Mouse (Mus musculus) G1E (cell line): ENCODE data around the gene Ptpa. TPM values are rescaled to one million over a fixed set of nuclear protein-coding genes. Genes with fewer than 3 reads are reported as not detected.
A peak's percentile ranks its signal among the peaks of the same experiment; 100 is the strongest.

Source experiments
- ATAC-seq: 2 replicates; pipeline ENCODE4 v1.8.0; 2016; ENCODE audit warnings: mild to moderate bottlenecking; ENCODE audit not compliant: insufficient number of reproducible peaks, poor library complexity, low FRiP score, severe bottlenecking; ENCODE audit errors: extremely low read depth
- DNase-seq: peaks from one replicate; pipeline ENCODE4 v3.0.0; 2012; ENCODE audit warnings: low spot score
- H3K27me3 ChIP-seq: 2 replicates; pipeline ENCODE4 v1.6.1; 2012; ENCODE audit warnings: mild to moderate bottlenecking, low read length, inconsistent platforms; ENCODE audit not compliant: insufficient read depth
- H3K36me3 ChIP-seq: replicated peaks from 2 replicates; pipeline ENCODE3; 2012; ENCODE audit warnings: mild to moderate bottlenecking, inconsistent platforms
- H3K4me1 ChIP-seq: 2 replicates; pipeline ENCODE4 v1.6.1; 2012; ENCODE audit warnings: low read depth, low read length, inconsistent platforms, mixed read lengths; ENCODE audit not compliant: insufficient read depth
- H3K4me3 ChIP-seq: 2 replicates; pipeline ENCODE4 v1.5.1; 2012; ENCODE audit warnings: low read depth, mild to moderate bottlenecking, inconsistent platforms, low read length, moderate library complexity, mixed read lengths
- H3K9me3 ChIP-seq: replicated peaks from 2 replicates; pipeline ENCODE4 v1.6.1; 2012; ENCODE audit warnings: inconsistent platforms
- CTCF ChIP-seq: IDR thresholded peaks from 2 replicates; pipeline ENCODE4 v1.5.1; 2012; ENCODE audit warnings: low read depth, low read length, inconsistent platforms, mixed read lengths
- GATA1 ChIP-seq: IDR thresholded peaks from 2 replicates; pipeline ENCODE4 v1.6.1; 2012; ENCODE audit warnings: borderline replicate concordance, low read length, inconsistent platforms, mixed read lengths
- GATA2 ChIP-seq: IDR thresholded peaks from 2 replicates; pipeline ENCODE4 v1.6.1; 2012; ENCODE audit warnings: low read depth, low read length, inconsistent platforms, borderline replicate concordance
- POLR2AphosphoS5 ChIP-seq: IDR thresholded peaks from 2 replicates; pipeline ENCODE4 v1.6.1; 2012; ENCODE audit warnings: low read depth, low read length, inconsistent platforms; ENCODE audit not compliant: insufficient replicate concordance
- TAL1 ChIP-seq: conservative IDR thresholded peaks from 2 replicates; pipeline ENCODE4 v1.6.1; 2012; ENCODE audit warnings: low read depth, low read length, inconsistent platforms, mixed read lengths
- polyA plus RNA-seq: library from polyadenylated mRNA; stranded (reverse); fragments of >175 nt; gene quantifications from 2 replicates; pipeline ENCODE4 v1.2.3, GENCODE M21; 2012
- total RNA-seq, 2 experiments: library from RNA; stranded (forward) in 1 of 2; stranded (reverse) in 1 of 2; fragments of 200-1000 nt in 1 of 2; fragments of >200 nt in 1 of 2; fragmentation: Nextera tagmentation in 1 of 2; gene quantifications; 2 replicates each; pipeline ENCODE4 v1.2.3; 2014 to 2017

Ptpa gene
- total and polyA plus RNA-seq, 3 experiments, result 81.5 to 583 (median 106) TPM

DNA sequence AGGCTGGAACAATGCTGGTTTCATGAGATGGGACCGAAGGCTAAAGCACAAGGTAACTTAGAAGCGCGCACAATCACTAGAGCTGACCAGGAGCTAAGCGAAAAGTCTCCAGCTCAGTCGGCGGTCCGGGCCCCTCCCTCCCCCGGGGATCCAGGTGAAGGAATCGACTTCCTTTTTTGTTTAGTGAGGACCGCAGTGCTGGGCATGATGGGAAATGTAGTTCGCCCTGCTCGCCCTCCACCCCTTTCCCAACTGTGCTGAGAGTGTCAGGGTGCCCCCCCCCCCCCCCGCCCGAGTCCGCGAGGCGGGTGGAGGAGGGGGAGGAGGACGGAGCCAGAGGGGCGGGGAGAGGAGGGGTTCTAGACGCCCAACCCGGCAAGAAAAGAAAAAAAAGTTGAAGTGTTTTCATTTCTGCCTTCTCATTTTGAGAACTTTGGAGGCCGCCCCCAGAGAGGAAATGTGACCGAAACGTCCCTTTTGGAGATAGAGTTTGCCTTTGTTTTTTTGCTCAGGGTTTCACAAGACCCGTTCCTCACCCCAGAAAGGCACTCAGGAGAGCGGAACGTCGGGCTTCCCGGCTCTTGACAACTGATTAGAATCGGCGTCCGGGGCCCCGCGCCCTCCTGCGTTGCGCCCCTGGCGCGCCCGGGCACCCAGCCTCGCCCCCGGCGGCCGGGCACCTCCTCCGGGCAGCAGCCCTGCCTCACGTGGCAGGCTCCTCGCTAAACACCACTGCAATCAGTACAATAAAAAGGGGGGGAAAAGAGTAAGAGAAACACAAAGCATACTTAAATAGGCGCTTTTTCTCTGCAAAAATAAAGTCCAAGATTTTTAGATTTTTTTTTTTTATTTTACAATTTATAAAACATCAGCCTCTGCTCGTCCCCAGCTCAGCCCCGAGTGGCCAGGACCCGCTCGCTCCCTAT is 56.2 kb downstream of the Ptpa start:
- Histone ChIP-seq H3K27me3 (peaks cover 78% of the 10 kb centered on the region), H3K9me3 (peaks cover 17% of the 10 kb centered on the region), H3K4me3 (peak overlapping the region; percentile 54; the same call in 1 of the 2 replicates), H3K36me3 (no peaks in the 10 kb centered on the region), H3K4me1 (peaks cover 23% of the 10 kb centered on the region)
- TF ChIP-seq CTCF (no peak), TAL1 (no peak), GATA1 (no peak)
- ATAC-seq (no peak), DNase-seq (peak; percentile 64)

DNA sequence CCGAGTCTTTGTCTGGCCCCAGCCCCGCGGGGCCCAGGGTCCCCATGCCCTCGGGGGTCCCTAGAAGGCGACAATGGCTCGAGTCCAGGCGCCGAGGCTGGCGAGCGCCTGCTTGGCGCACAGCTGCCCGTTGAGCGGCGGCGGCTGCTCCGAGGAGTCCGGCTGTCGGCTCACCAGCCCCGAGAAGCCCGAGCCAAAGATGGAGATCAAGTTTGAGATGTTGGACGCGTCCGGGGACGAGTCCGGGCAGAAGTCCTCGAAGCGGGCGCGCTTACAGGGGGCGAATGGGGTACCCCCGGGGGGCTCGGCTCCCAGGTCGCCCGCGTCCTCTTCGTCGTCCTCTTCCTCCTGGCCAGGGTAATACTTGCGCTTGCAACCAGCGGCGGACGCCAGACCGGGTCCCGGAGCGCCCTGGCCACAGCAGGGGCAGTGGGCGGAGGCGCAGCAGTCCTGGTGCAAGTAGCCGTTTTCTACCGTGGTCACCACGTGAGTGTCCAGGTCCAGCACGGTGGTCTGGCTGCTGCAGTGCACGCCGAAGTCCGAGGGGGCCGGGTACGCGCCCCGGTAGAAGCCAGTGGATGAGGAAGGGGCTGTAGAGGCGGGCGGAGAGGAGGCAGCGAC is 57.0 kb downstream of the Ptpa start:
- no peak for TF ChIP-seq CTCF
- TF ChIP-seq GATA1, result no peak
- no peak for TF ChIP-seq GATA2
- TF ChIP-seq POLR2AphosphoS5, result no peak
- TF ChIP-seq TAL1, result no peak
- Histone ChIP-seq H3K4me3 (no peak overlapping the region; the same call in 1 of the 2 replicates), H3K9me3 (peaks cover 17% of the 10 kb centered on the region), H3K27me3 (peaks cover 76% of the 10 kb centered on the region), H3K4me1 (peaks cover 23% of the 10 kb centered on the region), H3K36me3 (no peaks in the 10 kb centered on the region)
- DNase-seq (no peak), ATAC-seq (no peak)

DNA sequence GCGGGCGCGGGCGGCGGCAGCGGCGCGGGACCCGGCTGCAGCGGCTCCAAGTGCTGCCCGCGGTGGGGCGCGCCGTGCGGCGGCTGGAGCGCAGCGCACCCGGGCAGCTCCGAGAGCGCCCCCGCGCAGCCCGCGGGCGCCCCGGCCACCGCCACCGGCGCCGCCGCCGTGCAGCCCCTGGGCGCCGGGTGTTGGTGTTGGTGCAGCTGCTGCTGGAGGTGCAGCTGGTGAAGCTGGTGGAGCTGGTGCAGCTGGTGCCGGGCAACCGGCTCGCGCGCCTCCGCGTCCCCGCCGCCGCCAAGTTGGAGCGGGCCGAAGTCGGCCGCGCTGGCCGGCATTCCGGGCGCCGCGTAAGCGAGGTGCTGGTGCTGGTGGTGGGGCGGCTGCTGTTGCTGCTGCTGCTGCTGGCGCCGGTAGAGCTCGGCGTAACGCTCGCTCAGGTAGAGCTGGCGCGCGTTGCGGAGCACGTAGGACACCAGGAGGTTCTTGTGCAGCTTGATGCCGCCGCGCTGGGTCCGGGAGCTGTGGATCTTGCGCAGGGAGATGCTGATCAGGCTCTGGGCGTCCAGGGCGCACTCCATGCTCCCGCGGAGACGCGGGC is 57.7 kb downstream of the Ptpa start:
- ATAC-seq (no peak), DNase-seq (no peak)
- Histone ChIP-seq H3K4me1 (peaks cover 23% of the 10 kb centered on the region), H3K36me3 (no peaks in the 10 kb centered on the region), H3K4me3 (no peak overlapping the region), H3K27me3 (peaks cover 70% of the 10 kb centered on the region), H3K9me3 (peaks cover 17% of the 10 kb centered on the region)
- TF ChIP-seq TAL1, result no peak
- TF ChIP-seq GATA2, result no peak
- no peak for TF ChIP-seq GATA1
- no peak for TF ChIP-seq POLR2AphosphoS5
- no peak for TF ChIP-seq CTCF

DNA sequence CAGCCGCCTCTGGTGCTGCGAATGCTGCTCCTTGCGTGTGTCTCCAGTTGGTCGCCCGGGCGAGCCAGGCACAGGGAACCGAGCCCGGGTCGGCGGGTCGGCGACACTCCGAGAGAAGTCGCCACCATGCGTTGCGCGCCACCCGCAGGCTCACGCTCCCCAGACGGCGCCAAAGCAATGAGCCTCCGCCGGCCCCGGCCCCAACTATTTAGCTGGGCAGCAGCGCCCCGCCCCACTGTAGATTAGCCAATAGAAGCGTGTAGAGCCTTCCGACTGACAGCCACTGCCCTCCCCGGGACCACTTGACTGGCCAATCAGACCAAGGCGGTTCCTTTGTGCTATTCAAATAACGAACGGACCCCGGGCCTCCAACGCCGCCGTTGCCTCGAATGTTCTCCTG is 58.2 kb downstream of the Ptpa start, which contains the start of gene Ier5l:
TSS of gene Ier5l (minus strand) at position 181 of the 400 bp plus-strand sequence.
- DNase-seq, result no peak
- TF ChIP-seq TAL1 (no peak), CTCF (no peak), GATA1 (no peak), GATA2 (no peak), POLR2AphosphoS5 (no peak)
- Histone ChIP-seq H3K27me3 (peaks cover 65% of the 10 kb centered on the region), H3K9me3 (peaks cover 17% of the 10 kb centered on the region), H3K4me3 (no peak within 1 kb of the TSS; the same call in 1 of the 2 replicates), H3K4me1 (peaks cover 23% of the 10 kb centered on the region), H3K36me3 (no peaks in the 10 kb centered on the region)
- ATAC-seq, result no peak

DNA sequence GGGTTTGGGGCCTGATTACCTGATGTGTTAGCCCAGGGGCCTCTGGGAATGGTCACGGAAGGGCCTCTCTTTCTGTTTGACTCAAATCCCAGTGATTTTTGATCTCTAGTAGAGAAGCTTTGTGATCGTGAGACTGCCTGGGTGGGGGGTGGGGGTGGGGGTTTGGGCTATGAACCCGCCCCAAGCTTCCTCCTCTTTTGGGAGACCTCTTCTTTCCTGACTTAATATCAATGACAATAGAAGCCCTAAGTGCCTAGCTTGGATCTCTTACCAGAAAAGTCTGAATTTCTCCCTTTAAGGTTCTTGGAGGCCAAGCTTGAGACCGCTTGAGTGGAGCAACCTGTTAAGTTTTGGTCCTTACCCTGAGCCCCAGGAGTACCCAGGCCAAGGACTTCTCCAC is 58.9 kb downstream of the Ptpa start:
- Histone ChIP-seq H3K36me3 (no peaks in the 10 kb centered on the region), H3K9me3 (peaks cover 17% of the 10 kb centered on the region), H3K27me3 (peaks cover 60% of the 10 kb centered on the region), H3K4me1 (peaks cover 20% of the 10 kb centered on the region), H3K4me3 (no peak overlapping the region)
- DNase-seq, result no peak
- TF ChIP-seq GATA1, result no peak
- no peak for TF ChIP-seq POLR2AphosphoS5
- no peak for TF ChIP-seq TAL1
- no peak for TF ChIP-seq CTCF
- TF ChIP-seq GATA2, result no peak
- ATAC-seq, result no peak

DNA sequence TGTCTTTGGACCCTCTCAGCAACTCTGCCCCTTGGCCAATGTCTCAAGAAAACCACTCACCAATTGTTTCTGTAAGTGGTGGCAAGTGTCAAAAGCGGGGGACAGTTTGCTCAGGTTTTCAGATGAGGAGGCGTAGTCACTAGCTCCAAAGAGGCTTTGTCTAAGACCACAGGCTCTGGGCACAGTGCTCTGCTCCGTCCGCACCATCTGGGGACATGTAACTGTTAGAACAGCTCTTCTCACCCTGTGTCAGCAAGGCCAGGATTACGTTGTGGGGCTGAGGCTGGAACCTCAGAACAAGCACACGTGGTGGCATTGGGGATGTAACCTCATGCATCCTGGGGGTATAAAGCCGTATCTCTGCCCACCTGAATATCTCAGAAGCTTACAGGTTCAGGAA is 59.6 kb downstream of the Ptpa start:
- peaks cover 13% of the 10 kb centered on the region for H3K4me1 ChIP-seq
- H3K27me3 ChIP-seq, result peaks cover 55% of the 10 kb centered on the region
- DNase-seq (no peak), ATAC-seq (no peak)
- H3K4me3 ChIP-seq, result no peak overlapping the region
- H3K9me3 ChIP-seq, result peaks cover 17% of the 10 kb centered on the region
- TF ChIP-seq POLR2AphosphoS5 (no peak), CTCF (no peak), TAL1 (no peak), GATA1 (no peak), GATA2 (no peak)
- no peaks in the 10 kb centered on the region for H3K36me3 ChIP-seq
